Mouse (Mus musculus) granulocyte monocyte progenitor cell, adult 5-6 weeks (primary cell): Measurements from ENCODE around the gene Lsamp. TPM values are rescaled to one million over a fixed set of nuclear protein-coding genes. Genes with fewer than 3 reads are reported as not detected.

Experiments used
- ATAC-seq: replicated peaks from 2 replicates; pipeline ENCODE4 v1.8.0; 2016; ENCODE audit warnings: mild to moderate bottlenecking, moderate TSS enrichment, inconsistent platforms; ENCODE audit not compliant: poor library complexity, severe bottlenecking
- total RNA-seq, 2 experiments: library from RNA; stranded (forward) in 1 of 2; stranded (reverse) in 1 of 2; fragments of 200-712, 200-1000 nt in 1 of 2; fragments of >200 nt in 1 of 2; fragmentation: Nextera tagmentation in 1 of 2; gene quantifications; 2 replicates each; pipeline ENCODE4 v1.2.3; 2014 to 2017

Gene Lsamp
- total RNA-seq, 2 experiments from 2014 or later = not detected

DNA sequence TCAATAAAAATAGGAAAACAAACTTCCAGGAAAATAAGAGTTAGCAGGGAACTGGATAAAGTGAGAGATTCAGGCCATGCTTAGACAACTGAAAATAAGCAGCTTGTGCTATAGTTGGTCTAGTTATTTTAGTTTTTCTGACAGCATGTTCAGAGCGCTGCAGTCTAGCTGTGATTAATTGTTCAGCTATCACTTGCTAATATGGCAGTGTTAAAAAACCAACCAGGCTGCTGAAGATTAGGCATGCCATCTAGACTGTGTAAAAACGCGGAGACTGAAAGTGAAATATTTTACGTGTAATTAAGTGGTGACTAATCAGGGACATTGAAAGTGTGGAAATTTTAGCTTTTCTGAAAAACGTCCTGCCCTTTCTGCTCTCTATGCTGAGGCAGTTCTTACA lies 1494.5 kb downstream of the Lsamp start:
- ATAC-seq = no peak

DNA sequence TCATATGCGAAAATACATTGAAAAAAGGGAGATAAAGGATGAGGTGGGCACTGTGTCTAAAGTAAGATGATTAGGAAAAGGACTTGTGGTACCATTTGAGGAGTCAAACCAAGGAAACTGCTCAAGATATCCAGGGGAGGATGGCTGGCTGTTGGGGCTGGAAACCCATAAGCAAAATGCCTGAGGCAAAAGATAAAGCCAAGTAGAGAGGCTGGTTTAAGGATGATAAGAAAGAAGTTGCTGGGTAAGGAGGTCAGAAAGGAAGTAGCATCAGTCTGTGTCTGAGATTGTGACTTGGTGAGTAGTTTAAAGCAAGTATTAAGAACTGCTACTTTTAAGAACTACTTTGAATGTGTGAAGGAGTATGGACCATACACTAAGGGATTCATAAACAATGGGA lies 1497.7 kb downstream of the Lsamp start:
- no peak for ATAC-seq

DNA sequence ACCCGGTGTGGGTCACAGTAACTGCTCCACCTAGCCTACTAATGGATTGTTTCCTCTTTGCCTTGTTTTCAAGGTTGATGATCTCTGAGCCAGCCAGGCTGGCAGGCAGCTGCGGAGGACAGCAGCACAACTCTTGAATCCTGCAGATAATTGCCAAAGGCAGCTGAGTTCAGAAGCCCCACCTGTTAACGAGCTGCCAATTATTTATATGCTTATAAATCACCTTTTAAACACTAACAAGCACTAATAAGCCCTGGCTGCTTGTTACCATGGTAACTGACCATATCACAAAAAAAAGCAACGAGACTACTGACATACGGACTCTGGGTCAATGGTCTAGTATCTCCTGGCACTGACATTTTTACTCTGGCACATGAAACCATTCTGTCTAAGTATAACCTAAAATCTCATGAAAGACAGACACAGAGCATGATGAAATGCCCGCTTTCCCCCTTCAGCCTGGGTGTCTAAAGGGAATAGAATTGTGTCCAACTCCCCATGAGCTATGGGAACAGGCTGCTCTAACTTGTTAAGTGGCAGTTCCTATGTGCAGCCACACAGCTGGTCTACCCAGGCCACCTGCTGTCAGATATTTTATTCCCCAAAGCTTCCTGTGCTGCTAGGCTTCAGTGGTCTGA lies 1526.9 kb downstream of the Lsamp start:
- no peak for ATAC-seq

DNA sequence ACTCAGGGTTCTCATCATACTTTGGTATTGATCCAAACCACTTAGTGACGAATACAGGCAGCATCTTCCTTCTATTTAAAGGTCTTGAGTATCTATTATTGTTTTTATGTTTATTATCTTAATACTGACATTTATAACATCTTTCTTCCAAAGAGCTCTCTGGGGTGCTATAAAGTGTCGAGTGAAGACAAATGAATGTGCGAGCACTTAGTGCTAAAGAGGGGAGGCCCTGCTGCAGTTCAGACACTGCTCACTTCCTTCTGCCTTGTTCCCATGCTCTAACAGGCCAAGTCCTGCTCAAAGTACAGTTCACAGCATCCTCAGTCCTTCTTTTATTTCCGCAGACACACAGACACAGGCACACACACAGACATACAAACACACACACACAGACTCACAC lies 1537.4 kb downstream of the Lsamp start:
- no peak for ATAC-seq

DNA sequence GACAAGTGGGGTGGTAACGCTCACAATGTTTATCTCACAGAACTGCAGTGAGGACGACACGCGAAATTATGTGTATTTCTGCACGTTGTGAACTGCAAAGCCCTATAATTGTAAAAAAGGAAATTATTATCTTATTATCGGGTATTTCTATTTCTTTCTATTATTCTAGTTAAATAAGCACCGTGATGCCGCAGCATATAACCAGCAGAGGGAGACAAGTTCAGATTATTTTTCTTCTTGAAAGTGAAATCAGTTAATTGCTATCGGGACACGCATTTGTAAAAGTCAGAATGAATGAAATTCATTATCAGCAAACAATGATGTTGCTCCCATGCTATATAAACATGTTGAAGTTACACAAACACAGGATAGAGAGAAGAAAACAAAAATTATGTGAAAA lies 1540.1 kb downstream of the Lsamp start:
- ATAC-seq = no peak

DNA sequence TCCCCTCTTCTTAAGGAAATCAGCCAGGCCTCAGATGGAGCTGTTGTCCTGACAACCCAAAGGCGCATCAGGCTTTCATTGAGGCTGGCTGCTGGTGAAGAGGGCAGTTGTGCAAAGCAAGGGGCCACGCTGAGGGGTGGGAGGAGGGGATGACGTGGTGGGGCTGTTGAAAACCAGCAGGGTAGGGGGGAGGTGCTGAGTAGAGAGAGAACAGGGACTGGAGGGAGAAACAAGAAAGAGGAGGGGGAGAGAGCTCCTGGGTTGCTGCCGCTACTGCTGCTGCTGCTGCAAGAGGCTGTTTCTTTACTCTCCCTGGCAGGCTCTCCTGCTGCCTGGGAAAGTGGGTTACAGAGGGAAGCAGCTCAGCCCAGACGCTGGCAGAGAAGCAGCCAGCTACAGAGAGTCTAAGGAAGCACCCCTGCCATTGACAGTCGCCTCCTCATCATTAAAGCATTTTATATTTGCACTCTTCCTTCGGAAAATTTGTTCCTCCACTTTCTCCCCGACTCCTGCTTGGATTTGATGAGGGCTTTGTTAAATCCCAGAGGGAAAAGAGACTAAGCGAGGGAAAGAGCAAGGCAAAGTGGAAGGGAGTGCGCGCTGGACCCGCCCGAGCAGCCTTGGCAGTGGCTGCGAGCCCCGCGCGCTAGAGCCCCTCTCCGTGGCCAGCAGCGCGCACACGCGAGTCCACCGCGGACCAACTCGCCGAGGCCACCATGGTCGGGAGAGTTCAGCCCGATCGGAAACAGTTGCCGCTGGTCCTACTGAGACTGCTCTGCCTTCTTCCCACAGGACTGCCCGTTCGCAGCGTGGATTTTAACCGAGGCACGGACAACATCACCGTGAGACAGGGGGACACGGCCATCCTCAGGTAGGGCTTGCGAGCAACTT lies 1548.7 kb downstream of the Lsamp start:
- ATAC-seq = no peak

DNA sequence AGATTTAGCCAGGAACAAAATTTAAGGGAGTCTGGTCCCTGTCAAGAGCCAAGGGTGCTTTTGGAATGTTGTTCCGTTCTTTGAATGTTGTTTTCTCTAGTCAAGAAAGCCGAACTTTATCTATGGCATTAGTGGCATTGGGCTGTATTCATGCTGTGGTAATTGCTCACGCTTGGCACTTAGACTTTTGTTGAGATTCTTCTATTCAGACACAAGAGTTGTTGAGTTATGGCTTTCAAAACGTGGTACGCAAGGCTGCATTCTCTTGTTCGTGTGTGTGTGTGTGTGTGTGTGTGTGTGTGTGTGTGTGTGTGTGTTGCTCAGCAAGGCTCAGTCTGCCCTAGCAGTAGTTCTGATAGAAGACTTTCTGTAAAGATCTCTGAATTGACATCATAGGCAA lies 1549.5 kb downstream of the Lsamp start:
- no peak for ATAC-seq

DNA sequence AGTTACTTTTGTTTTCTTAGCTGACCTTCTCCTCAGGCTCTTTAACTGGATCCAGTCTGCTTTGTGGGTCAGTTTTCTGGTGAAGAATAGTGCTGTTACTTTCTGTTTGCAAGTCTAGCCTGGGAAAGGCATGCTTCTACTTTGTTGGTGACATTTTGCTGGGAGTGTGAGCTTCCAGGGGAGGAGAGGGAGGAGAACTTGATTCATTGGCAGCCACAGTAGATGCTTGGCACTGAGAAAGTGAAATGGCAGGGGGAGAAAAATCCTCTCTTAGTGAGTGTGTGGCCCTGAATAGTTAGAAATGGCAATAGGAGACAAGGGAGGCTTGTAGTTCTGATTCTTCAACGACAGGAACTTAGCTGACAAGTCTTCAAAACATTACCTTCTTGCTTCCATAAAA lies 1551.6 kb downstream of the Lsamp start:
- no peak for ATAC-seq

DNA sequence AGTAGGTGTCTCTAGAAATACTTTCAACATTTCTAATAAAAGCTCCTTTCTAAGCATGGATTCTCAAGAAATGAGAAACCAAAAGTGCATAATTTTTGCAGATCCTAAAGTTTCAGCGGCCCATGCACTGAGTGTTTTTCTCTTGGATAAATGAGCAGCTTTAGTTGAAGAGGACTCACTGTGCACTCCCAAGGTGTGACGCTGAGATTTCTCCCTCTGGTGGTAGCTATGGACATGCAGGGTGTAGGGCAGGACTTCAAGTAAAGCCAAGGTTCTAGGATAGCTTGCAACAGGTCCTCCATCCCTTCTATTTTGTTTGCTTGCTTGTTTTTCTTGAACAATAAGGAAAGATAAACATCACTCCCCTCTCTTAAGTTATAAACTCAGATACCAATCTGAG lies 1558.5 kb downstream of the Lsamp start:
- no peak for ATAC-seq

DNA sequence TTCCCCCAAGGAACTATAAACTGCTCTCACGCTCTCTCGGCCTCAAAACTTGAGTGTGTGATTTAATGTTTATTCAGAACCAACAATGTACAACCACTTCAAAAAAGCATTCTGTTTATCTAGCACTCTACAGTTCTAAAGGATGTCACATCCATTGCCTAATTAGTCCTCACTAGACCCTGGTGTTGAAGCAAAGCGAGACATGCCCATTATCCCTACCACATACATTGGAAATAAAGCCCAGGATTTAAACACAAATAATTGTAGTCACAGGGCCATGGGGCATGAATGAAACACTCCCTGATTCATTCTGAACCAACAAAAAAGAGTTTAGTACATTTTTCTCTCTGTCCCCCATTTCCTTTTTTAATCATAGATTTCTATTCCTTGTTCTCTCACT lies 1567.0 kb downstream of the Lsamp start:
- no peak for ATAC-seq

DNA sequence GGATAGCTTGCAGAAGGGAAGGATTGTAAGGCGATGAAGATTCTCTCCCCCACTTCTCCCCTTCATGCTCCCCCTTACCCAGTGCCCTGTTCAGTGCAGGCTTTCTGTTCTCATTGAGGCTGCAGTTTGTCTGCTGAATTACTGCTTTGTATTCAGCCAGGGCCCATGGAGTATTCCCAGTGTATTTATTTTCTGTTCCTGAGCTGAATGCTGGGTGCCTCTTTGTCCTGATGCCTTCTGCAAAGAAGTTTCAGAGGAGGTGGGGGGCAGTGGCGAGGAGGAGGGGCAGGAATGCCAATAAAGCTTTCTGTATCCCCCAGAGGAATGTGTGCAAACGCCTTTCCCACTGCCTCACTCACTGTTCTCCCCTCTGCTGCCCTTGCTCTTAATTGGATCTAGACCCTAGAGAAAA lies 1567.7 kb downstream of the Lsamp start:
- no peak for ATAC-seq

DNA sequence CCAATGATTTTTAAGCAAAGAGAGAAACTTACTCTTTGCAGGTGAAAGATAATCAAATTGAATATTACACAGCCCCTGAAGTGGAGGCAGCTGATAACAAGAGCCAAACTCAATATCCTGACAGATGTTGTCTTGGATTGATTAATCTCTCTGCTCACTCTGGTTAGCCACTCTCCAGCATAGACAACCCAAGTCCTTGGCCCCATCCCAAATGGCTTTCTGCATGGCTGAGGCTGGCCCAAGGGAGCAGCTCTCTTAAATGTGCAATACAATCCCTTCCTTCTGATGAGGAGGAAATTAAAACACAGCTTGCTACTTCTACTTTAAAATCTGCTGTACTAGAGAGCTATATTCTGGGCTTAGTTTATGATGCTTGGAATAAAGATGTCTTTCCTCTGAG lies 1572.9 kb downstream of the Lsamp start:
- no peak for ATAC-seq

DNA sequence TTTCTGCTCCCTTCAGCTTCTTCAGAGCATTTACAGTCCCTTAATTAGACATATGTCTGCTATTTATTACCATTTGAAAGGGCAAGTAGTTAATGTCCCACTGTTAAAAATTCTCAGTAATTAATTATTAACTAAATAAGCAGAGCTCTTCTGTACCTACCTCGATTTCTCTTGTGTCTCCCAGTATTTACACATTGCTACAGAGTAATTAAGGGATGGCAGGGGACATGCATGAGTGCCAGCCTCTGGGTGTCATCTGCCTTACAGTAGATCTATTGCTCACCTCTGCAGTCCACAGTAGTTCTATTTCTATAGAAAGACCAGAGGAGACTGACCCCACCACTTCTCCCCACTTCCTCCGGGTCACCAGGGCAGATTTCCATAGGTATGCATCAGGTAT lies 1581.1 kb downstream of the Lsamp start:
- no peak for ATAC-seq

DNA sequence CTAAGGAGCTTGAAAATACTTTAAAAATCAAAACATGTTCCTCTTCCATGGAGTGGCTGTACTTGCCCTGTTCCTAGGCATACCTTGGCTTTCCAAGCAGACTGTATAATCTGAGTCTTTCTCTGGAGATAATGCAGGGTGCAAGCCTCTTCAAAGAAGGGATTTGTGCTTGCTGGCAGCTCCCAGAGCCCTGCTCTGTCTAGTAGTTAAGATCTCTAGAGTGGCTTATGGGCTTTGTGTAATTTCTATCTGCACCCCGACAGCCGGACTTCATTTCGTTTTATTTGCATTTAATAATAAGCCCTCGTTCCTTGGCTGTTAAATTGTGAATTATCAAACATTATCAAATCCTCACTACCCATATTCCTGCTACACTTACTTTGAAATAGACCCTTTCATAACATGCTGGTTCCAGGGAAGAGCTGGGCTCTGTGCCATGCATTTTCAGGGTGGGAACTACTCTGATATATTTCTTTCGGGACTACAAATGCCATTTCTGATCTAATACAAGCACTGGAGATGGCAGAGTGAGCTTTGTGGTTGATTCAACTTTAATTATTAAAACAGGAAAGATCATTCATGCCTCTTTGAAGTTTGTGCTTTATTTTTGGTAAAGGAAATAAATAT lies 1604.6 kb downstream of the Lsamp start:
- no peak for ATAC-seq

DNA sequence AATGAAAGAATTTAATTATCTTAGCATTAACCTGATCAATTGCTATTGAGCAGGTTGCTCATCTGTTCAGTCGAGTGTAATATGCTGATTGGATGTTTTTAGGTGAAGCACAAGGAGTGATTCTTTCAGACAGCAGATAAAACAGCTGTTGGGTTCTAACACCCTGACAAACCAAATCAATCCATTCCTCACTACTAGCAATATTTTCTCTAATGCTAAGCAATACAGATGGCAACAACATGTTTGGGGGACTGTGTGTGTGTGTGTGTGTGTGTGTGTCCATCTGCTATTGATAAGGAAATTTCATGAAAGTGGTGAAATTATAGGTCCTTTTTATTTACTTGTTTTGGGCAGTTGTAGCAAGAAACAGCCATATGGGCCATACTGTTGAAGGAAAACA lies 1628.1 kb downstream of the Lsamp start:
- no peak for ATAC-seq

DNA sequence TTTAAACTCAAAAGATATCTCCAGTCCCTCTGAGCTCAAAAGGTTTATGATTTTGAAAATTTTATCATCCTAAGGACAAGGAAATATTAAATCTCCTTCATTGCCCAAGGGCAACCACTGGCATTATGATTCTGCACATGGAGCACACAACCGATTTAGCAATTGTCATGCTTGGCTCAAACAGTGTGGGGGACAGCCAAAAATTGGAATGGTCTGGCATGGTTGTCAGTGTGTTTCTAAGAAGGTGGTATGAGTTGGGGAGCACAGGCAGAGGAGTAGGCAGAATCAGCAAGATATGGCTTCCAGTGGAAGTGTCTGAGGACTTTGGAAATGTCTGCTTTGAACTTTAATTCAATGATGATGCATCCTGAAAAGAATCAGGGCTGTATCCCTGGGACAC lies 1639.7 kb downstream of the Lsamp start:
- ATAC-seq = no peak

DNA sequence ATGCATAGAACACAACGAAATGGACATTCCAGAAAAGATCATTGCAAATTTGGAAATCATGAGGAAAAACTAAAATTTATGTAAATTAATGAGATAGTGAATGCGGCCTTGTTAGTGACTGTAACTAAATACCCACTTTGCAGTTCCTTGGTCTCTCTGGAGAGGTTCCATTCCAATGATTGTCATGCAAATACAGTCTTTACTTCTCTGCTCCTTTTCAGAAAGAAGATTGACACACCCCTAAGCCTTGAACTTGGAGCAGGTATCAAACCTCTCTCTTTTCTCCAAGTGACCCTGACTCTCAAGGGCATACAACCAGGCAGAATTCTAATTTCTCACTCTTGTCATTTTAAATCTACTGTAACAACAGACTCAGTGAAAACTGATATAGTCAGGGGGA lies 1649.7 kb downstream of the Lsamp start:
- ATAC-seq = no peak

DNA sequence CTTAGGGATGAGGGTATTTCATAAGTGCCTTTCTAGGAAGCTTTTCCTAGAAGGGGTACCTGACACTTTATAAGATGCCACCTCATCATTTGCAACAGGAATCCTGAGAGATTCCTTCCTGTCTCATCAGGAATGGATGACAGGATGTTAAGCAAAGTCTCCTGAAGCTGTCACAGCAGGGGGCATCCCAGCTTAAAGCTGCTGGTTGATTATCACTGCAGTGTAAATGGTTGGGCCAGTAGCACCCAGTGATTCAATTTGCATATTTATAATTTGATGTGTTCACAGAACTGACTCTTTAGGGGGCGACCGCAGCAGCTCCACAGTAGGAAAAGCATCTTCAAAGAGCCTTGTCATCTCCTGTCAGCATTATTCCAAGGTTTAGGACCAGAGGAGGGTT lies 1656.7 kb downstream of the Lsamp start:
- ATAC-seq = no peak

DNA sequence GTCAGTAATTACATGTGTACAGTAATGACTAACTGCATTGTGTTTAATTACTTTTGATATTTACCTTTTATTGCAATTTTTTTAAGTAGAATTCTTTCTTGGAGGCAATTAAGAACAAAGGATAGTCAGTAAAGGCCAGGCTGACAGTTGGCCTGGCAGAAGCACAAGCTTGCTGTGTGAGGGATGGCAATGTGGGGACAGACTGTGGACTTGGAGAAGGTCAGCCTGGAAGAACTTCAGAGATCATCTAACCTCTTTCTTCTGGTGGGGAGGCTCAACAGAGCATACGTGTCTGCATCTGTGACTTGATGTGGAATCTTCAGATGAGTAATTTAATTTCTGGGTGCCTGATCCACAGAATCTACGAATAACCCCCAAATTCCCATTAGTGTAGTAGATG lies 1669.1 kb downstream of the Lsamp start:
- no peak for ATAC-seq

DNA sequence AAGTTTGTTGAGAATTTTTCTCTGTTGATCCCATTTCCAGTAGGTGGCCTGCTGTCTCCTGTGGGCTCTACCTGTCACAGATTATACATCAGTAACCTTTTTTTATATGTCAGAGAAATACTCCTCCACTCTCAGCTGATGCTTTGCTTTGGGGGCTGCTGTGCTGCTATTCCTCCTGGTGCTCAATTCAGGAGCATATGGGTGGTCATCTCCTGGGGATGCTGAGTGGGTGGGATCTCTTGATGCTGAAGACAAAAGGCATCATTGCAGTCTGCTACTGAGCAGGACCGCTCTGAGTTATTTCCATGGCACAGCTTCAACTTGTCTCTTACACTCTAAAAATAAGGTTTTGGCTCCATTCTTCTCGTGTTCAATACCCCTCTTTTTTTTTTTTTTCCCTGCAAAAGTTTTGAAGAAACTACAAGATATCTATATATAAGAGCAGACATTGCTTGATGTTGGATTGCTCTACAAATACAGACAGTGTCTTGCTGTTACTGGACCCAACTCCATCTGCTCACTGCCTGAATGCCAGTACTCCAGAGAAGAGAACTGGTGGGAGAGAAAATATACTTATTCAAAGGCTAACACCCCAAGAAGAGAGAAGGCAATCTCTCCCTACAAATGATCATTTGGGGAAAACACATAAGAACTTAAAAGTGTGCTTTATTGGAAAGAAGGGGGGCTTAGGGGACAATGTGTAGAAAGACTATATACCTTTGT lies 1690.3 kb downstream of the Lsamp start:
- ATAC-seq = no peak

DNA sequence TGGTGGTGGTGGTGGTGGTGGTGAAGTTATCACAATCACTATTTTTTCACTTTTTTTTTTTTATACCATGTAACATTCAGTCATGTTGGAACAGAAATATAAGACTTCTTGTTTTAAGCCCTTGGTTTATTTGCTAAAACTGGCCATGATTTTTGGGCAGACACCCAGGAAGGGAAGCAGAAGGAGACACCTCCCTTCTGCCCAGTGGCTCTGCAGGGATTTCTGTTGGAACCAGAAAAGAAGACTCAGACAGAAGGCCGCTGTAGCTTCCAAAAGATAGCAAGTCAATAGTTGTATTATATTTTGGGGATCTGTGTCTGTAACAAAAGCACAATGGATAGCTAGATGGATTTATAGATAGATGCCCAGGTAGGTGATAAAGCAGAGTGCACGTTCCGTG lies 1691.6 kb downstream of the Lsamp start:
- ATAC-seq = no peak
